Mouse (Mus musculus) kidney, embryonic 15.5 days (tissue): ENCODE data around the gene Zfp536. TPM values are rescaled to one million over a fixed set of nuclear protein-coding genes. Genes with fewer than 3 reads are reported as not detected.

Experiments used
- ATAC-seq: fragments of 200-750 bp; cut with Nextera tagmentation; replicated peaks from 2 replicates; pipeline ENCODE4 v1.8.0; 2017; ENCODE audit warnings: moderate TSS enrichment; ENCODE audit not compliant: low FRiP score
- H3K27ac ChIP-seq: fragments of 300-500 bp; sonication (generic); 2 replicates; pipeline ENCODE4 v1.5.1; 2015; ENCODE audit warnings: mild to moderate bottlenecking, inconsistent platforms
- H3K27me3 ChIP-seq: fragments of 300-500 bp; sonication (generic); 2 replicates; pipeline ENCODE4 v1.6.1; 2015; ENCODE audit warnings: inconsistent platforms
- H3K36me3 ChIP-seq: fragments of 300-500 bp; sonication (generic); 2 replicates; pipeline ENCODE4 v1.6.1; 2015; ENCODE audit warnings: inconsistent platforms
- H3K4me1 ChIP-seq: fragments of 300-500 bp; sonication (generic); 2 replicates; pipeline ENCODE4 v1.6.1; 2015; ENCODE audit warnings: inconsistent platforms
- H3K4me2 ChIP-seq: fragments of 300-500 bp; sonication (generic); 2 replicates; pipeline ENCODE4 v1.6.1; 2015; ENCODE audit warnings: moderate library complexity, mild to moderate bottlenecking, inconsistent platforms
- H3K4me3 ChIP-seq: fragments of 300-500 bp; sonication (generic); replicated peaks from 2 replicates; pipeline ENCODE4 v1.5.1; 2015; ENCODE audit warnings: mild to moderate bottlenecking, inconsistent platforms
- H3K9ac ChIP-seq: fragments of 300-500 bp; sonication (generic); 2 replicates; pipeline ENCODE4 v1.6.1; 2015; ENCODE audit warnings: mild to moderate bottlenecking, inconsistent platforms
- H3K9me3 ChIP-seq: fragments of 300-500 bp; sonication (generic); replicated peaks from 2 replicates; pipeline ENCODE4 v1.6.1; 2016; ENCODE audit warnings: inconsistent platforms
- WGBS: fragments of 180-500 bp; shearing (Covaris S2); methylation state at CpG from one replicate; pipeline ENCODE4 v1.1.7; 2015; ENCODE audit warnings: mixed read lengths; 5-methylcytosine and 5-hydroxymethylcytosine counted together
- polyA plus RNA-seq: library from polyadenylated mRNA; unstranded; fragments of >200 nt; fragmentation: Nextera tagmentation; extraction: Ambion mirVana; gene quantifications from 2 replicates; pipeline ENCODE4 v1.2.1, GENCODE M21; 2015

Zfp536 gene
- polyA plus RNA-seq, 1 experiment from 2014 or later, result 9.5 TPM

DNA sequence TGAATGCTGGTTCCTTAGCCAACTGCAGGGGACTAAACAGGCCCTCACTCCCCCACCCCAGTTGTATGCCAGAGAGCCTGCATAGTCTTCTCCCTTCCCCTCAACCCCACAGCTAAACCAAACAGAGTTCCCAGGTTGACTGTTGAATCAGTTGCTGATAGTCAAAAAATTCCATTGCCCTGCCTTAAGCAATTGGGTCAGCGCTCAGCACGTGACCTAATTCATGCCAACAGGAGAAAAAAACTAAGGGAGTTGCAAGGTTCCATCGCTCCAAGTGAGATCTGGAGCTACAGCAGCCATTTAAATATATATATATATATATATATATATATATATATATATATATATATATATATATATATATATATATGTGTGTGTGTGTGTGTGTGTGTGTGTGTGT, 192.2 kb downstream of the Zfp536 start:
- no peak for ATAC-seq
- Histone ChIP-seq H3K4me1 (peaks cover 14% of the 10 kb centered on the region), H3K4me2 (no peak overlapping the region), H3K36me3 (no peaks in the 10 kb centered on the region), H3K9ac (no peak overlapping the region), H3K4me3 (no peak overlapping the region), H3K9me3 (no peaks in the 10 kb centered on the region), H3K27me3 (no peaks in the 10 kb centered on the region), H3K27ac (no peak overlapping the region)
- WGBS, result 87% methylated on average over 3 of the region's 3 CpGs

DNA sequence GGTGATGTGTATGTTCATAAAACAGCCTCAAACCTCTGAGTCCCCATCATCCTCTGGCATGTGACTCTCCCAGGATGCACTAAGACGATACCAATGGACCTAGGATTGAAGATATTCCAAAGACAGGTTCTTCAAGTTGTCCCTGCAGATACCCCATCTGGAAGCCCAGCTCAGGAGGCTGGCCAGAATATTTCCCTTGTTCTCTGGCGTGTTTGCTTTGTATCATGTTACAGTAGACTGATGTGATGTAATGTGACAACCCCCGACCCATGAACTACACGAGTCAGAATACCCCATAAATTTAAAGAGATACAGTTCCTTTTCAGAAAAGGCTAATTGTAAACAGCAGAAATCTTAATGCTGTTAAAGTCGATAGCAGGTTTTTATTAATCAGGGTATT, 192.9 kb downstream of the Zfp536 start:
- Histone ChIP-seq H3K9me3 (no peaks in the 10 kb centered on the region), H3K27ac (no peak overlapping the region), H3K4me2 (no peak overlapping the region), H3K9ac (no peak overlapping the region), H3K4me1 (peaks cover 14% of the 10 kb centered on the region), H3K36me3 (no peaks in the 10 kb centered on the region), H3K4me3 (no peak overlapping the region), H3K27me3 (no peaks in the 10 kb centered on the region)
- peak; percentile 70 for ATAC-seq
- WGBS, result 11% methylated on average over 5 of the region's 5 CpGs

DNA sequence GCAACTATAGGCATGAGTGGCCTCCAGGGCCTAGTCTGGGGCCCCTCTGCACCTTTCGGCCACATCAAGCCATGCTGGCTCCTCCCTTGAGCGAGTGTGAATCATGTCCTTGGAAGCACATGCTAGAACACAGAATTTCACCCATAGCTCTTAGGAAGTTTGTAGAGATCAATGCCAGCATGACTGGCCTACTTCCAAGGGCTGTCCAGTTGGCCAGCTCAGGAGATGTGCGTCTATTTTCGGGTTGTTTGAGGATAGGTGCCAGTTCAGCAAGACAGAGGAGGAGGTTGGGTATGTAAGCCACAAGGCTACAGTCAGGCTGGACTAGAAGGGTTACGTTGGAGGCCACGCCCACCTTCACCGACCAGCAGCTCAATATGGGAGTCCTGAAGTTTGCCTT, 201.4 kb downstream of the Zfp536 start:
- 89% methylated on average over 7 of the region's 7 CpGs for WGBS

DNA sequence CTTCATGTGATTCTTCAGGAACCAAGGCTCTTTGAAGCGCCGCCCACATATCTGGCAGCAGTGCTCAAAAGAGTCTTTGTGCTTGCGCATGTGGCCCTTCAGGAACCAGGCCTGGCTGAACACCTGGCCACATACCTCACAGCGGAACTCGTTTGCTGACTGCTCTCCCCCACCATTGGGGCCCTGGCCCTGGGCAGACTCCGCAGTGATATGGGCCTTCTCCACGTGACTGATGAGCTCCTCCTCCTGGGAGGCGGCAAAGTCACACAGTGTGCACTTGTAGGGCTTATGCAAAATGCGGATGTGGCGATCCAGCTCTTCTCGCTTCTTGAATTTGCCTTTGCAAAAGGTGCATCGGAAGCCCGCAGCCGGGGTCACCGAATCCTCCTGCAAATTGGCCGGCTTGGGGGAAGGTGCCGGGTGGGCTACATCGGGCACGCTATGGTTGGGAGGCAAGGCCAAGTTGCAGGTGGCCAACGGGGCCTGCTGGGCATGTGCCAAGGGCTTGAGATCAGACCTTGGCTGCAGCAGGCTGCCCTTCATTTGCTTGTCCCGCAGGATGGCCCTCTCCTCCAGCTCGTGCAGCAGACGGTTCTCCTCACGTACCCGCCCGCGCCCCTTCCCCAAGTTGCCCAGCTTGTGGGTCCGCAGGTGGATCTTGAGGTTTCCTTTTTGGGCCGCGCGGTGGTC, 204.5 kb downstream of the Zfp536 start:
- Histone ChIP-seq H3K36me3 (no peaks in the 10 kb centered on the region), H3K4me3 (no peak overlapping the region), H3K4me1 (peaks cover 29% of the 10 kb centered on the region), H3K9me3 (no peaks in the 10 kb centered on the region), H3K4me2 (no peak overlapping the region), H3K27ac (0 out of 2 replicates have a peak overlapping the region, but pooled peaks have one; percentile 6), H3K27me3 (no peaks in the 10 kb centered on the region), H3K9ac (no peak overlapping the region)
- WGBS, result 77% methylated on average over 31 of the region's 31 CpGs
- ATAC-seq, result peak; percentile 47; the same call in 1 of the 2 replicates

More for the DNA sequence above, 201.4 kb downstream of the Zfp536 start:
- no peaks in the 10 kb centered on the region for H3K27me3 ChIP-seq
- no peak for ATAC-seq
- no peaks in the 10 kb centered on the region for H3K9me3 ChIP-seq
- no peak overlapping the region for H3K4me3 ChIP-seq
- H3K4me2 ChIP-seq, result no peak overlapping the region
- no peak overlapping the region for H3K27ac ChIP-seq
- H3K9ac ChIP-seq, result no peak overlapping the region
- peaks cover 8% of the 10 kb centered on the region; the same call in 1 of the 2 replicates for H3K4me1 ChIP-seq
- no peaks in the 10 kb centered on the region for H3K36me3 ChIP-seq

DNA sequence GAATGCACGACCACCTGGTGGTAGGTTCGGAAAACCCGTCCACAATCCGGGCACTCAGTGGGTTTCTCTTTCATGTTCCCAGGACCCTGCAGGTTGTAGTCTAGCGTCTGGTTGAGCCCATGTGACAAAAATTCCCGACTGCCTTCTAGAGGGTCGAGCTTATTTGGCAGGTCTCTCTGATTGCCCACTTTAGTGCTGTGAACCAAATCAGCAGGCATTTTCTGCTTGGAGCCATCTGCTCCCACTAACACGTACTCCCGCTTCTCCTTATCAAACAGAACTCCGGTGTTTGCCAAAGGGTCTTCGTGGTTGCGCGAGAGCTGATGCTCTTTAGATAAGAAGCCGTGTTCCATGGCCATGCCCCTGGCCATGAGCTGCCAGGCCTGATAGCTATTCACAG, 205.4 kb downstream of the Zfp536 start:
- WGBS, result 79% methylated on average over 14 of the region's 14 CpGs

DNA sequence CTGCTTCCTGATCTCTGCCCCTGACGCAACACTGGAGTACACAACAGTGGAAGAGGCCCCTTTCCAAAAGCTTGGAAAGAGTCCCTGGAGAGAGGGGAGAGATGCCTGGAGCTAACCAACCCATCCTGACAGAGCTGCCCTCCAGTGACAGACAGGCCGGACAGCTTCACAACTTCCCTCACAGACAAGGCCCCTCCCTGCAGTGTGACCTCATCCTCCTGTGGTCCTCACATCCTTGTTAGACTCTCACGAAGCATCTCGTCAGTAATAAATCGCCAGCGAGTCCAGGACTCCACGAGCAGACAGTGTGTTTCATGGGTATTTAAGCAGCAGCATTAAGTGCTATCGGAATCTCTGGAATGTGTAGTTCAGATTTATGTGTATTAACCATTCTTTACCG, 207.4 kb downstream of the Zfp536 start:
- peaks cover 43% of the 10 kb centered on the region for H3K4me1 ChIP-seq
- no peaks in the 10 kb centered on the region for H3K9me3 ChIP-seq
- no peak overlapping the region for H3K9ac ChIP-seq
- H3K36me3 ChIP-seq, result no peaks in the 10 kb centered on the region
- no peak overlapping the region for H3K4me3 ChIP-seq
- H3K27ac ChIP-seq, result 0 out of 2 replicates have a peak overlapping the region, but pooled peaks have one; percentile 41
- H3K27me3 ChIP-seq, result no peaks in the 10 kb centered on the region
- peak; percentile 41; the same call in 1 of the 2 replicates for ATAC-seq
- WGBS, result 4% methylated on average over 9 of the region's 9 CpGs
- H3K4me2 ChIP-seq, result peak overlapping the region; percentile 34

More for the DNA sequence above, 205.4 kb downstream of the Zfp536 start:
- Histone ChIP-seq H3K9me3 (no peaks in the 10 kb centered on the region), H3K4me2 (no peak overlapping the region), H3K27me3 (no peaks in the 10 kb centered on the region), H3K9ac (no peak overlapping the region), H3K27ac (no peak overlapping the region), H3K36me3 (no peaks in the 10 kb centered on the region), H3K4me1 (peaks cover 36% of the 10 kb centered on the region), H3K4me3 (no peak overlapping the region)
- ATAC-seq, result no peak

DNA sequence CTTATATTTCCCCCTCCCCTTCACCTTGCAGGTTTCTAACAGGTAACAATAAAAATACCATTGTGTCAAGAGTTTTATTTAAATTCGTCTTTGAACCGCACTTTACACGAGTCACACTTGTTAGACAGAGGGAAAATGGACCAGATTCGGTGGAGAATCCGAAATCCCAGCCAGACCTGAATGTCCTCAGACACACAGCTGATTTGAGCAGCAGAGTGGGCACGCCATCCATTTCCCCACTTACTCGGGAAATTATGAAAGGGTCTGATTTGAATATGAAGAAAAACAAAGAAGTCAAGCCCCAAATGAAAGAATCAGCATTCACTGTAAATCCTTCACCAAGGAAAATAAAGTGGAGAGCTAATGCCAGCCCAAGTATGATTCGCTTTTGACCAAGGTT, 208.1 kb downstream of the Zfp536 start:
- Histone ChIP-seq H3K27ac (no peak overlapping the region), H3K36me3 (no peaks in the 10 kb centered on the region), H3K27me3 (no peaks in the 10 kb centered on the region), H3K9ac (no peak overlapping the region), H3K9me3 (no peaks in the 10 kb centered on the region), H3K4me2 (no peak overlapping the region), H3K4me1 (peaks cover 42% of the 10 kb centered on the region), H3K4me3 (no peak overlapping the region)
- ATAC-seq, result no peak
- 75% methylated on average over 8 of the region's 8 CpGs for WGBS

DNA sequence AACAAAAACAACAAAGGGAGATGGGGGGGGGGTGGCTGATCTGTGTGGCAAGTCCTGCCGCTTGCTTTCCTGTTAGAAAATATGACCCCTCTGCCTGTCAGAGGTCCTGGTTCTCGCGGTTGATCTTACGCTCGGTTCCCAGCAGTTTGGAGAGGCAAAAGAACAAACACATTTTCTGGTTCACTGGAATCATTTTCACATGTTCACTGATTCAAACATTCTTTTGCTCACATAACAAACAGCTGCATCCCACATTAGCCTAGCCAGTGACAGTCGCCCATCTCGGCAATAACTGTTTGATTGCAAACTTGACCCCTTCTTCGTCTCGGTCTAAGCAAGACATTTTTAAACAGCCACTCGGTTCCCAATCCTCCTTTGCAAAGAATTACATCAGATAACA, 208.8 kb downstream of the Zfp536 start:
- no peak for ATAC-seq
- peak overlapping the region; percentile 17; the same call in 1 of the 2 replicates for H3K4me2 ChIP-seq
- no peaks in the 10 kb centered on the region for H3K9me3 ChIP-seq
- 20% methylated on average over 10 of the region's 10 CpGs for WGBS
- H3K4me3 ChIP-seq, result no peak overlapping the region
- peaks cover 42% of the 10 kb centered on the region for H3K4me1 ChIP-seq
- H3K9ac ChIP-seq, result no peak overlapping the region
- H3K36me3 ChIP-seq, result no peaks in the 10 kb centered on the region
- H3K27ac ChIP-seq, result no peak overlapping the region
- H3K27me3 ChIP-seq, result no peaks in the 10 kb centered on the region

DNA sequence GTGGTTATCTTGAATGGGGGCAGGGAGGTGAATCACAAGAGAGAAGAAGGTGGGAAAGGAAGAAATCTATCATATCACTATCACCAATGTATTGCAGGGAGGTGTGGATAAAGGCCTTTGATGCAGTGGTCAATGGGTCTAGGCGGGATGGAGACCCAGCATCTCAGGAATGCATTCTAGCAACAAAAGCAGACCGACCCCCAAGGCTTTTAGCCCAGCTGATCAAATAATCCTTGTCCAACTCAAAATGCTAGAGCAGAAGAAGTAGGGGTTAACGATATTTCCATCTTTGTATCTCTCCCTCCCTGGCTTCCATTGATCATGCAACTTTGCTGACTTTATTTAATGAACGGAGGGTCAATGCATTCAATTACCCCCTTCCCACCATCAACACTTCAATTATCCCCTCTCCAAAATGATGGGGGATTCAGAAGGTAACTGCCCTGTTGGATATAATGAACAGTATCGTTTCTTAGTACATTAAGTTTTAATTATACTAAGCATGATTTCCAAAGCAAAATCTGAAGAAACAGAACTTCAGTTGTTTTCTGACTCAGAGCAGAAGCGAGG, 209.5 kb downstream of the Zfp536 start:
- no peak for ATAC-seq
- Histone ChIP-seq H3K27ac (no peak overlapping the region), H3K4me2 (no peak overlapping the region), H3K36me3 (no peaks in the 10 kb centered on the region), H3K27me3 (no peaks in the 10 kb centered on the region), H3K4me1 (peaks cover 42% of the 10 kb centered on the region), H3K9me3 (no peaks in the 10 kb centered on the region), H3K4me3 (no peak overlapping the region), H3K9ac (no peak overlapping the region)
- WGBS, result 58% methylated on average over 6 of the region's 6 CpGs

DNA sequence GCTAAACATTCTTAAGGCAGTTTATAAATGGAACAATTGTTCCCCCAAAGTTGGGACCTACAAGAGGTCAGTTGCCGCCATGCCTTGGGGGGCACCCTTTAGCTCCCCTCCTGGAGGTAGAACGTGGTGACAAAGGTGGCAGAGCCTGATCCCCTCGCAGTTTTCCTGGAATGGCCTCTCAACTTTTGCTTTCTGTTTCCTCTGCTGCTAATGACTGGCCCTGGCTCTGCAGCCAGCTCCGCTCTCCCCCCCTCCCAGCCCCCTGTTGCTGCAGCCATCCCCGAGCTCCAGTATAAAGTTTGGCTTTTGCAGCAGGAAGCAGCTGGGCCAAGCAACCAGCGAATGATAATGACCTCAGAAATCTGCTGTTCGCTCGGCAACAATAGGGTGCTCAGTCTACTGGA, 210.3 kb downstream of the Zfp536 start:
- Histone ChIP-seq H3K27ac (peak overlapping the region; percentile 82), H3K4me1 (peaks cover 39% of the 10 kb centered on the region), H3K27me3 (no peaks in the 10 kb centered on the region), H3K4me2 (peak overlapping the region; percentile 53), H3K9me3 (no peaks in the 10 kb centered on the region), H3K4me3 (peak overlapping the region; percentile 22), H3K9ac (no peak overlapping the region), H3K36me3 (no peaks in the 10 kb centered on the region)
- peak; percentile 50 for ATAC-seq
- WGBS, result 11% methylated on average over 8 of the region's 8 CpGs

DNA sequence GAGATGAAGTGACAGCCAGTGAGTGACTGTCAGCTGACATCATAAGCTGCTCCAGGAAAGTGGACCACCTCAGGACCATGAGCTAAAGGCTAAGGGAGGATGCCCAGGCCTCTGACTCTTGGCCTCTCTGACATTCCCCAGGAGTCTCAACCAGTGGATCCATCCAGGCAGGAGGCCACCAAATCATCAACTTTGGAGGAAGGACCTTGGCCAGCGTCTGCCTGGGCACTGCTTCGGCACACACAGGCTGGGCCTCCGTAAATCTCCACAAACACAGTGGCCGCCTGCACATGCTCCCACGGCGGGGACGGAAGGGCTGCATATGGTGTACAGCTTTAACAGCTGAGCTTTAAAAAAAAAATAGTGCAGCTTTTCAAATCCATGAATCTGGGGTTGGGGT, 210.9 kb downstream of the Zfp536 start:
- H3K4me1 ChIP-seq, result peaks cover 38% of the 10 kb centered on the region
- ATAC-seq, result peak; percentile 47; the same call in 1 of the 2 replicates
- H3K4me3 ChIP-seq, result no peak overlapping the region
- no peaks in the 10 kb centered on the region for H3K27me3 ChIP-seq
- no peak overlapping the region for H3K9ac ChIP-seq
- peak overlapping the region; percentile 53 for H3K4me2 ChIP-seq
- H3K9me3 ChIP-seq, result no peaks in the 10 kb centered on the region
- 0 out of 2 replicates have a peak overlapping the region, but pooled peaks have one; percentile 82 for H3K27ac ChIP-seq
- WGBS, result 42% methylated on average over 7 of the region's 7 CpGs
- no peaks in the 10 kb centered on the region for H3K36me3 ChIP-seq

DNA sequence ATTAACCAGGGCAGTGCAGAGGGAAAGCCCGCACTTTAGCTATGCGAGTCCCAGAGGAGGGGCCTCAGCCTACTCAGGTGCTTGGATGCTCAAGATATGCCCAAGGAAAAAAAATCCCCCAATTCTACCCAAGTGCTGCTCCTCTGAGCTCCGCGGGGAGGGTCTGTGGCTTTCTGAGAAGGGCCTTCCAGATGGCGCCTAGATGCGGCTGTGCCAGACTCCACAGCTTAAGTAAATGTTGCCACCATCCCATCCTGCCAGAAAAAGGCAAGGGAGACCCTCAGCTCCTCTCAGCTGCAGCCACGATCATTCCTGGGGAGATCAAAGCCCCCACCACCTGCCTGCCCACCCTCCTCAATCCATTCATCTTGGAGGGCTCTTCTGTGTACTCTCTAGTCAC, 212.9 kb downstream of the Zfp536 start:
- H3K9ac ChIP-seq, result no peak overlapping the region
- ATAC-seq, result no peak
- H3K4me1 ChIP-seq, result peaks cover 30% of the 10 kb centered on the region
- H3K4me3 ChIP-seq, result no peak overlapping the region
- H3K27me3 ChIP-seq, result no peaks in the 10 kb centered on the region
- H3K27ac ChIP-seq, result no peak overlapping the region
- WGBS, result 91% methylated on average over 7 of the region's 7 CpGs
- no peaks in the 10 kb centered on the region for H3K36me3 ChIP-seq
- H3K9me3 ChIP-seq, result no peaks in the 10 kb centered on the region
- H3K4me2 ChIP-seq, result no peak overlapping the region
